Mouse (Mus musculus) testis, adult 2 months (tissue): ENCODE data around the gene Oas1c. TPM values are rescaled to one million over a fixed set of nuclear protein-coding genes. Genes with fewer than 3 reads are reported as not detected.
A peak's percentile ranks its signal among the peaks of the same experiment; 100 is the strongest.

Experiments
- H3K27ac ChIP-seq: fragments of 200-500 bp; 2 replicates; pipeline ENCODE4 v1.5.1; 2012; ENCODE audit warnings: low read depth, low read length; ENCODE audit not compliant: control insufficient read depth, insufficient read depth
- H3K27me3 ChIP-seq: fragments of 200-500 bp; 2 replicates; pipeline ENCODE4 v1.6.1; 2012; ENCODE audit warnings: mild to moderate bottlenecking, low read length, moderate library complexity; ENCODE audit not compliant: control insufficient read depth, insufficient read depth
- H3K36me3 ChIP-seq: fragments of 200-500 bp; 2 replicates; pipeline ENCODE4 v1.6.1; 2012; ENCODE audit warnings: mild to moderate bottlenecking, low read length; ENCODE audit not compliant: control insufficient read depth, insufficient read depth
- H3K4me1 ChIP-seq: fragments of 200-500 bp; 2 replicates; pipeline ENCODE4 v1.6.1; 2012; ENCODE audit warnings: low read length; ENCODE audit not compliant: control insufficient read depth, insufficient read depth
- H3K4me3 ChIP-seq: fragments of 200-500 bp; 2 replicates; pipeline ENCODE4 v1.5.1; 2012; ENCODE audit warnings: low read depth, mild to moderate bottlenecking, low read length, moderate library complexity, mixed read lengths; ENCODE audit not compliant: control insufficient read depth
- CTCF ChIP-seq: fragments of 200-500 bp; IDR thresholded peaks from 2 replicates; pipeline ENCODE4 v1.5.1; 2012; ENCODE audit warnings: low read depth, mild to moderate bottlenecking, inconsistent platforms, low read length, moderate library complexity; ENCODE audit not compliant: control insufficient read depth, insufficient read depth, insufficient replicate concordance
- POLR2A ChIP-seq: fragments of 200-500 bp; IDR thresholded peaks from 2 replicates; pipeline ENCODE4 v1.6.1; 2012; ENCODE audit warnings: low read depth, mild to moderate bottlenecking, inconsistent platforms, low read length, moderate library complexity; ENCODE audit not compliant: control insufficient read depth
- polyA plus RNA-seq: library from polyadenylated mRNA; depleted of rRNA; stranded (reverse); fragments of >200 nt; gene quantifications from 2 replicates; pipeline ENCODE4 v1.2.3, GENCODE M21; 2012; rRNA removed

The Oas1c gene
- polyA plus RNA-seq: 0.09 and 0.32 TPM in 2 replicates

DNA sequence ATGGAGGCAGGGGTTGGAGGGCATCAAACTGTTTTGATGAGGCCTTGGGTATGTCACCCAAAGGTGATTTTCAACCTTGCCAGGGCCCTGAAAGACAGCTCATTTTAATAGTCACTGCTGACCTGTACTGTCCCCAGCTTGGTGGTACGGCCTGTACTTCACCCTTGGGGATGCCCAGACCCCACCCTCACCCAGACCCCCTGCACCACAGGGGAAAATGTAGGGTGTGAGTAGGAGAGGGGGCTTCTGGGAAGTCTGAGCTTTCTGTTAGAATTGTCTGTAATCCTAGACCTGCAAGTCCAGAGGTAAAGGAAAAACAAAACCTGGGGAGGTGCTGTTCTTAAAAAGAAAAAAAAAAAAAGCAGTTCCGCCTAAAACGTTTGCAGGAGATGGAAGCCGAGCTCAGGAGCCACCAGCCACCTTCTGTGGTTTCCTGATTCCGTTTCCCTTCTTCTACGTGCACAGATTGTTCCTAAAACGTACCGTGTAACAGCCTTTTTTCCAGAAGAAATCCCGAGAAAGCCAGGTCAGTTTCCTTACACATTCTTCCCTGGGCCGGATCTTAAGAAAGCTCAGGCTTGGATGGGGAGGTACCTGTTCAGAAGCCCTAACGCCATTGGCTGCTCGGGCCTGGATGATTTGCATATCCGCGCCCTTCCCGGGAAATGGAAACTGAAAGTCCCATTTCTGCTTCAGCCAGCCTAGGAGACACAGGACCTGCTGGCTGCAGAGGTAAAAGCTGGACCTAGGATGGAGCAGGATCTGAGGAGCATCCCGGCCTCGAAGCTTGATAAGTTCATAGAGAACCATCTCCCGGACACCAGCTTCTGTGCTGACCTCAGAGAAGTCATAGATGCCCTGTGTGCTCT lies at the start of gene Oas1c:
Oas1c (minus strand) TSS at position 564 of the 869 bp plus-strand sequence.
- Histone ChIP-seq H3K4me1 (peaks cover 8% of the 10 kb centered on the region), H3K36me3 (no peaks in the 10 kb centered on the region), H3K27ac (no peak within 1 kb of the TSS), H3K27me3 (no peaks in the 10 kb centered on the region), H3K4me3 (peak within 1 kb of the TSS; percentile 73)
- TF ChIP-seq CTCF (no peak), POLR2A (0 out of 2 replicates have a peak, but pooled peaks have one; percentile 41)

DNA sequence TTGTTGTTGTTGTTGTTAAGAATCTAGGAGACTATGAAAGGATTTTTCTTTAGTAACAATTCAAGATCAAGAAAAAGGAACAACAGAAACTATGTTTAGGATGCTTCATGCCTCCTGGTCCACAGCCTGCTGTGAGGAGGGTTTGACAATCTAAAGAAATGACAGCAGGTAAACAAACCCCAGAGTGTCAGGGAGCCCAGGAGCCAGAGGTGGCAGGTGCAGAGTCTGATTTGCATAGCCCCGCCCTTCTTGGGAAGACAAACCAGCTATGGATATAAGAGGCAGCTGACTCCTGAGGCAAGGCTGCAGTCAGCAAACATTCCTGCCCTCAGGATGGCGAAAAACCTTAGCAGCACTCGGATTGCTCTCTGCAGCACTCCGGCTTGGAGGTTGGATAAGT lies 48.8 kb upstream of the Oas1c start, which contains the start of gene Oas1h:
Oas1h (plus strand) TSS at position 301 of the 400 bp plus-strand sequence.
- no peak within 1 kb of the TSS for H3K4me3 ChIP-seq
- H3K36me3 ChIP-seq: no peaks in the 10 kb centered on the region
- H3K27me3 ChIP-seq: no peaks in the 10 kb centered on the region
- H3K27ac ChIP-seq: no peak within 1 kb of the TSS
- no peaks in the 10 kb centered on the region for H3K4me1 ChIP-seq
- TF ChIP-seq POLR2A (no peak), CTCF (no peak)

DNA sequence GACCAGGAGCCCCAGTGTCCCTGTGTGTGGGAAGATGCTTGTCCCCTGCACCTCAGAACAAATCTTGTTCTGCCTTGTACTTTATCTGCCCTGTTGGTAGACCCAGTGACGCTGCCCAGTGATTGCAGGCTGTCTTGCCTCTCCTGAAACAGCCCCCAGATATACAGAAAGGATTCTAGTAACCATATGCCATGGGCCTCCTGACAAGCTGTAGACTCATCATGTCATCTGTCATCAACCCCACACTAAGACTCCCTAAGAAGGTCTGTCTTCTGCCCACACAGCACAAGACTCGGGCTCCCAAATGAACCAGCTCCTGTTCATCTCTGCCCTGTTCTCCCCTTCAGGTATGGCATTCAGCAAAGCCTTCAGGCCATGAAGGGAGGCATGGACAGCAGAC lies 46.9 kb upstream of the Oas1c start:
- H3K27ac ChIP-seq: no peak overlapping the region
- no peak overlapping the region for H3K4me3 ChIP-seq
- H3K36me3 ChIP-seq: no peaks in the 10 kb centered on the region
- H3K27me3 ChIP-seq: no peaks in the 10 kb centered on the region
- H3K4me1 ChIP-seq: no peaks in the 10 kb centered on the region
- TF ChIP-seq CTCF: no peak
- TF ChIP-seq POLR2A: no peak

- Histone ChIP-seq H3K4me3 (no peak overlapping the region), H3K4me1 (no peaks in the 10 kb centered on the region), H3K27me3 (no peaks in the 10 kb centered on the region), H3K36me3 (no peaks in the 10 kb centered on the region), H3K27ac (no peak overlapping the region)
- TF ChIP-seq POLR2A (no peak), CTCF (peak; percentile 50; the same call in 1 of the 2 replicates)
Measured at GRCm38 (mm10) chr5:120849601-120850136, 37.4 kb upstream of the Oas1c start.

DNA sequence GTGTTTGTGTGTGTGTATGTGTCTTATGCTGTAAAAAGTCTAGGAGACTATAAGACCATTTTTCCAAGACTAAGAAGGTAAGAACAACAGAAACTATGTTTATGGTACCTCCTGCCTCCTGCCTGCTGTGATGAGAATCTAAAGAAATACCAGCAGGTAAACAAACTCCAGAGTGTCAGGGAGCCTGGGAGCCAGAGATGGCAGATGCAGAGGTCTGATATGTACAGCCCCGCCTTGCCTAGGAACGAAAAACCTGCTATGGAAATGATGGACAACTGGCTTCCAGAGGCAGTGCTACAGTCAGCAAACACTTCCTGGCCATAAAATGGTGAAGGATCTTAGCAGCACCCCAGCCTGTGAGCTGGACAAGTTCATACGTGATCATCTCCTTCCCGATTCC lies 34.8 kb upstream of the Oas1c start, which contains the start of gene Oas1f:
Oas1f (plus strand) TSS at position 301 of the 400 bp plus-strand sequence.
- TF ChIP-seq CTCF (no peak), POLR2A (no peak)
- no peaks in the 10 kb centered on the region for H3K27me3 ChIP-seq

GRCm38 (mm10) chr5:120844713-120845112 lies 32.4 kb upstream of the Oas1c start:
- Histone ChIP-seq H3K27me3 (no peaks in the 10 kb centered on the region), H3K4me3 (no peak overlapping the region), H3K36me3 (no peaks in the 10 kb centered on the region), H3K4me1 (no peaks in the 10 kb centered on the region), H3K27ac (no peak overlapping the region)
- TF ChIP-seq CTCF (no peak), POLR2A (no peak)

More for the DNA sequence above, 34.8 kb upstream of the Oas1c start, which contains the start of gene Oas1f:
- Histone ChIP-seq H3K36me3 (no peaks in the 10 kb centered on the region), H3K4me1 (no peaks in the 10 kb centered on the region), H3K27ac (no peak within 1 kb of the TSS), H3K4me3 (no peak within 1 kb of the TSS)

DNA sequence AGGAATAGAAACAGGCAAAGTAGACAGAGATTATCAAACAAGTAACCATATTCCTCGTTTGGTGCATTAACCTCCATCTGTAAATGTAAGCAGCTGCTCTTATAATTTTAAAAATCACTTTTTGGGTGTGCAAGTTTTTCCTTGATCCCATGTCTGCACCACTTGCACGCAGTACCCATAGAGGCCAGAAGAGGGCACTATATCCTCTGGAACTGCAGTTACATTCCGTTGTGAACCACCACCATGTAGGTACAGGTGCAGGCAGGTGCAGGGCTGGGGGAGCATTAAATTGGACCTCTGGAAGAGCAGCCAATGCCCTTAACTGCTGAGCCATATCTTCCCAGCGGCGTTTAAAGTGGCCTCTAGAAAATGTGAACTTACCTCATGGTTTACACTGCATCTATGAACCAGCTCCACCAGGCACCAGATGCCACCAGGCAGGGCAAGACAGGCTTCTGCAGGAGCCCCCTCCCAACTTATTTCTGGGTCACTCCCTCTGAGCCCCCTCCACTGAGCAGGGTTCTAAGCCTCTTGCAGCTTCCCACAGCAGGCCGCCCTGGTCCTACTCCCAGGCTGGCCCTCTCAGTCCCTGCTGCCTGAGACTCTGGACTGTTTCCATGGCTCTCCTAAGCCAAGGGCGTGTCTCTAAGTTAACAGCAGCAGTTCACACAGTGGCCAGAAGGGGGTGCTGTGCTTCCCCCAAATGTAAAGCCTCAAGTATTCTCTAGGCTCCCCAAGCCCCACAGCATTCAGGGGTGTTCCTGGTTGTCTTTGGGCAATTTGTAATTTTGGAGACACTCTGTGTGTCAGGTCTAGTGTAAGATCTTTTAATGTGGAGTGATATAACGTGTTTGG lies 24.6 kb upstream of the Oas1c start:
- H3K27me3 ChIP-seq: no peaks in the 10 kb centered on the region
- no peak overlapping the region for H3K4me3 ChIP-seq
- H3K4me1 ChIP-seq: peaks cover 5% of the 10 kb centered on the region
- TF ChIP-seq POLR2A: no peak
- TF ChIP-seq CTCF: peak; percentile 82
- no peak overlapping the region for H3K27ac ChIP-seq
- no peaks in the 10 kb centered on the region for H3K36me3 ChIP-seq
